Mouse (Mus musculus) myocyte (in vitro differentiated cells): ENCODE measurements around the gene Shisal2a.

Experiments used
- MAX ChIP-seq: IDR thresholded peaks from one replicate; pipeline ENCODE4 v1.6.1; 2011; ENCODE audit warnings: low read depth, mild to moderate bottlenecking, control low read depth
- MYOD1 ChIP-seq, 3 experiments: IDR thresholded peaks; one replicate each; pipeline ENCODE4 v1.6.1; 2011; ENCODE audit warnings: control low read depth in 2 of 3, low read depth in 2 of 3, mild to moderate bottlenecking in 2 of 3, moderate library complexity in 1 of 3; ENCODE audit not compliant: insufficient read length in 2 of 3, control insufficient read depth in 1 of 3
- POLR2A ChIP-seq: IDR thresholded peaks from one replicate; pipeline ENCODE4 v1.6.1; 2011; ENCODE audit warnings: low read depth, mild to moderate bottlenecking, control low read depth, moderate library complexity; ENCODE audit not compliant: insufficient read length
- POLR2AphosphoS2 ChIP-seq: IDR thresholded peaks from one replicate; pipeline ENCODE4 v1.6.1; 2011; ENCODE audit warnings: low read depth, control low read depth; ENCODE audit not compliant: insufficient read length
- USF1 ChIP-seq: IDR thresholded peaks from one replicate; pipeline ENCODE4 v1.6.1; 2011; ENCODE audit warnings: low read depth, mild to moderate bottlenecking, control low read depth, moderate library complexity

DNA sequence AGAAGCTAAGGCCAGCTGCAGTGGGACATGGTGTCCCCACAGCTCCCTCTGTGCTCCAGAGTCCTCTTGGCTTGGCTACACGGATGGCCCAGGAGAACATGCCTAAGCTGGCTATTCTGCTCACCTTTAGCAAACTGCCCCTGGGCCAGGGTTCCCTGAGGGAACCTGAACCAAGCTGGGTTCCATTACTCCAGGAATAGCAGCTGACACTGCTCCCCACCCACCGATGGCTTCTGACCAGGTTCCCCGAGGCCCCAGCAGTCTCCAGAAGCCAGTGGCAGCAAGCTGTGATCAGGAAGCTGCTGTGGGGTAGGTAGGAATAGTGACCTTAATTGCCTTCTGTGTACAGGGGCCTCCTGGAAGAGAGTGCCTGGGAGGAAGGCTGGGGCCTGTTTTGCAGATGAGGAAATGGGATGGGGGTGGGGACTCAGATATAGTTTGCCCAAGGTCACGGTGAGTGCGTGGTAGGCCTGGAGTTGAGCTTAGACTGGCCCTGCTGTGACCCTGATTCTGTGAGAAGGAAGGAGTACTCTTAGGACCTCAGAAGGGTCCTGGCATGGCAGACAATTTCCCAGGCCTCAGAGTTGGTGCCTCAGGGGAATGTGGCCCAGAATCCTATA, 34.8 kb downstream of the Shisal2a start:
- TF ChIP-seq POLR2A (no peak), MYOD1 (IDR thresholded peaks at IDR 0.05; ENCODE audit: control insufficient read depth in 1 of 3, insufficient read length in 2 of 3, low read depth in 2 of 3) (no peak), POLR2AphosphoS2 (no peak), MAX (no peak), USF1 (no peak)
